Mouse (Mus musculus): ENCODE measurements at regions not wholly inside any gene's neighbourhood (a gene's known extent, or its start where the extent isn't known, plus 50 kb on each side); places are given as distances from the start of the nearest gene placed in this dataset.
A peak's percentile ranks its signal among the peaks of the same experiment; 100 is the strongest.

DNA sequence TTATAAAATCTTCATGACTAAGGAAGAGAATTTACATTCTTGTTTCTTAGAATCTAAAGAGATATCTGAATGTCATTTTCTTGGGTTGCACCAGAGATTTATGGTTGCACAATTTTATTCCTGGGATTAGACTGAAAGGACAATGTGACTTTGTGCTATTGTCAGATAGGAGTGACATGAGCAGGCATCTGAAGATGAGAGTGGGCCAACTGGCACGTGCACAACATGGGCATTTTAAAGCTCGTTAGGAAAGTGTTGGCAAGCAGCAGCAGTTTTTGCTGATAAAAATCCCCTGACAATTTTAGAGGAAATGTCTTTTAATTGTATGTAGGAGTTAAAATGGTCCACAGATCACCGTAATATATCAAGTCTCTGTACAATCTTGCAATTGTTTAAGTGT, 178.9 kb upstream of the Tecrl start:
- no peak for DNase-seq

DNA sequence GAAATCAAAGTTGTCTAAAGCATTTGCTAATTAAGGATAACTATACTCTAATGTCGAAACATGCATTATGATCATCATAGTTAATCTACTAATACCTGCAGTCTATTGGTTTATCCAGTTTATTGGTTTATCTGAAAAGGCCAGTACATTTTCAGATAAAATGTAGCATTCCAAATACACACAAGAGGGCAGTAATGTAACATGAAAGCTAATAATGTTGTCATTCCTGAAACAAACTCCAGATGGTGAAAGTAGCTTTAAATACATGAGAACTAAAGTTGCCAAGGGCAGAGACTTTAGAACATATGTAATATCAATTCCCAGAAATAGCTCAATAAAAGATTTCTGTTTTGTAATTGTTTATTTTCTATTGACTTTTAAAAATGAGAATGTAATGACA, 163.7 kb upstream of the Tecrl start:
- peak; percentile 1 for DNase-seq

GRCm38 (mm10) chr5:83484135-83484534, 129.1 kb upstream of the Tecrl start:
- DNase-seq, result peak; percentile 13

DNA sequence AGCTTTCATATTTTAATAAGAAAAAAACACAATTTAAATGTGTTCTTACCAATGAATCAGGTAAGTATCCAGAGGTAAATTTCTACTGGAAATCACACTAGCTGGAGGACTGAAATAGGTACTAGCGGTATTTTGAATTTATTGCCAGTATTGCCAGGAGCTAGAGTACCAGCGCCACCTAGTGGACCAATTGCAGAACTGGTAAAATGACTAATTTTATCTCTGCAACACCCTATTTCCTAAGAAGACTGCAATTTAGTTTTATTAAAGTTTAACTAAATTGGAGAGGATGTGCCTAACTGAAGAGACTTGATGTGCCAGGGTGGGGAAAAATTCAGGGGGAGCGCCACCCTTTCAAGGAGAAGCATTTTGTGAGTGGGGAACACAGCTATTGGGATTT, 85.3 kb upstream of the Tecrl start:
- peak; percentile 39 for DNase-seq

DNA sequence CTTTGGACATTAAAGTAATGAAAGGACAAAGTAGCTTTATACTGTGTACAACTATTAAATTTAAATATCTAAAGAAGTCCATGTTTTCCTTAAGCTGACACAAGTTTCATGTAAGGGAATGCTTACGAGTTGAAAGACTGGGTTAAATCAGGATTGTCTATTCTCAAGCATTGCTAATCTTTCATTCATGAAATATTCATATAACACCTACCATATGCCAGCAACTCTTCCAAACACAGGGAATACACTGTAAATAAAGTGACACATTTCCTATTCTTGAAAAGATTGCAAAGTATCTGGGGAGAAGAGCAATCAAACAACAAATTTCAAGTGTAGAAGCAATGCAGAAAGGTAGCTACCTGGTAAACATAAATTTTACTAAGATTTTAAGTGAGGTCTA, 81.5 kb upstream of the Tecrl start:
- no peak for DNase-seq

GRCm38 (mm10) chr5:83421708-83422107, 66.7 kb upstream of the Tecrl start:
- no peak for DNase-seq

DNA sequence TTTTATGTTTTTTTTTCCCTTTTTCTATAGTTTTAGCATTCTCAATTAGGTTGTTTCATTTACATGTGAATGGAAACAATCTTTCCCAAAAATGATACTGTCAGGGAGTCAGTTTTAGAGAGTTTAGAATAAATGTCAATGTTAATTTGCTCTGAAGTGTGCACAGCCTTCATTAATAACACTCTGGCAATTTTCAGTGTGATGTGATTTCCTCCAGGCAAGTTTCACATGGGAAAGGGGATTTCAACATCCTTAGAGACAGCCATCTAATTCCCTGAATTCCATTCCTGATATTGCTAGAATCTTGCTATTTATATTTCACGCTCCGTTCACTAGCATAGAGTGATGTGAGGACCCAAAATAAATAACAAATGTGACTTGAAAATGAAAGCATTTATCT, 55.2 kb upstream of the Tecrl start:
- DNase-seq, result no peak

- no peak for DNase-seq
These were observed 50.4 kb upstream of the Tecrl start for GRCm38 (mm10) chr5:83405266-83405954.

Measured in cerebellum, adult 9-10 months (tissue).